Mouse (Mus musculus) heart, embryonic 14.5 days (tissue): ENCODE data around the gene Arhgap42. TPM values are rescaled to one million over a fixed set of nuclear protein-coding genes. Genes with fewer than 3 reads are reported as not detected.

Source experiments
- ATAC-seq: fragments of 200-750 bp; cut with Nextera tagmentation; 2 replicates; pipeline ENCODE4 v1.8.0; 2017; ENCODE audit warnings: low read depth, moderate TSS enrichment; ENCODE audit not compliant: insufficient number of reproducible peaks, insufficient read depth, low FRiP score
- H3K27ac ChIP-seq, 2 experiments: fragments of 200-500 bp in 1 of 2; fragments of 300-500 bp in 1 of 2; sonication (generic) in 1 of 2; replicated peaks in 1 of 2; 2 replicates each; pipeline ENCODE4 v1.5.1; 2012 to 2014; ENCODE audit warnings: low read depth in 2 of 2, low read length in 2 of 2, control low read depth in 1 of 2, mild to moderate bottlenecking in 1 of 2, mixed read lengths in 1 of 2; ENCODE audit not compliant: control insufficient read depth in 1 of 2, insufficient read depth in 1 of 2
- H3K27me3 ChIP-seq: fragments of 300-500 bp; sonication (generic); 2 replicates; pipeline ENCODE4 v1.6.1; 2014; ENCODE audit warnings: mild to moderate bottlenecking, low read length, control low read depth; ENCODE audit not compliant: control insufficient read depth, insufficient read depth
- H3K36me3 ChIP-seq: fragments of 300-500 bp; sonication (generic); 2 replicates; pipeline ENCODE4 v1.6.1; 2014; ENCODE audit warnings: mild to moderate bottlenecking, control low read depth, low read length, mixed read lengths; ENCODE audit not compliant: control insufficient read depth, insufficient read depth
- H3K4me1 ChIP-seq, 2 experiments: fragments of 200-500 bp in 1 of 2; fragments of 300-500 bp in 1 of 2; sonication (generic) in 1 of 2; 2 replicates each; pipeline ENCODE4 v1.6.1; 2012 to 2014; ENCODE audit warnings: low read length in 2 of 2, control low read depth in 1 of 2, mixed read lengths in 1 of 2; ENCODE audit not compliant: control insufficient read depth in 2 of 2, insufficient read depth in 2 of 2
- H3K4me2 ChIP-seq: fragments of 300-500 bp; sonication (generic); 2 replicates; pipeline ENCODE4 v1.6.1; 2014; ENCODE audit warnings: mild to moderate bottlenecking, low read length
- H3K4me3 ChIP-seq, 2 experiments: fragments of 200-500 bp in 1 of 2; fragments of 300-500 bp in 1 of 2; sonication (generic) in 1 of 2; 2 replicates each; pipeline ENCODE4 v1.5.1; 2012 to 2014; ENCODE audit warnings: low read length in 2 of 2, mild to moderate bottlenecking in 2 of 2, control low read depth in 1 of 2, low read depth in 1 of 2, moderate library complexity in 1 of 2; ENCODE audit not compliant: control insufficient read depth in 1 of 2, insufficient read depth in 1 of 2
- H3K9ac ChIP-seq: fragments of 300-500 bp; sonication (generic); 2 replicates; pipeline ENCODE4 v1.6.1; 2014; ENCODE audit warnings: mild to moderate bottlenecking, low read length
- H3K9me3 ChIP-seq: fragments of 300-500 bp; sonication (generic); 2 replicates; pipeline ENCODE4 v1.6.1; 2016; ENCODE audit warnings: low read length, control low read depth; ENCODE audit not compliant: control insufficient read depth
- WGBS: fragments of 180-500 bp; shearing (Covaris S2); extraction: QIAGEN DNeasy Blood & Tissue Kit; methylation state at CpG from one replicate; pipeline ENCODE4 v1.1.7; 2014; 5-methylcytosine and 5-hydroxymethylcytosine counted together
- polyA plus RNA-seq: library from polyadenylated mRNA; unstranded; fragments of >200 nt; fragmentation: Nextera tagmentation; extraction: Ambion mirVana; gene quantifications from 2 replicates; pipeline ENCODE4 v1.2.1, GENCODE M21; 2014

The Arhgap42 gene
- polyA plus RNA-seq, 1 experiment from 2014 or later = 14.8 TPM

- Histone ChIP-seq H3K4me2 (no peak overlapping the region), H3K4me3 (no peak overlapping the region), H3K9me3 (no peaks in the 10 kb centered on the region), H3K27me3 (no peaks in the 10 kb centered on the region), H3K4me1 (no peaks in the 10 kb centered on the region), H3K27ac (no peak overlapping the region), H3K9ac (no peak overlapping the region), H3K36me3 (peaks cover 6% of the 10 kb centered on the region; the same call in 1 of the 2 replicates)
- no peak for ATAC-seq
Measured at GRCm38 (mm10) chr9:9001170-9001569, 237.7 kb downstream of the Arhgap42 start.

DNA sequence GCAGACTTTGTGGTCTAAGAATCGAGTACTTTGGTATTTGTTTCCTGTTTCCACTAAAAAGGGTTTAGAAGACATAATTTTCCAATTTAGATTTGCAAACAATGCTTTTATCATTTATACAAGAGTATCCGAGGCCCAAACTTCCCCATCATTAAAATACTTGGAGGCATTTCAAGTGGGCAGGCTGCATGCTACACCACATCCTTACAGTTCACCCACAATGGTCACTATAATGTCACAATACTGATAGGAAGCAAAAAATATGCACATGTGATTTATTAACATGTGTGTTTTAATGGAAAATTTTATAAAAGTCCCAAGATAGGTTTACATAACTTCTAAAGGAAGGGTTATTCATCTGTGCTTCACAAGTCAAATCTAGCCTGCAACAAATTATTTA lies 242.4 kb downstream of the Arhgap42 start:
- WGBS = 66% methylated on average over 2 of the region's 2 CpGs
- no peak overlapping the region for H3K27ac ChIP-seq
- no peaks in the 10 kb centered on the region for H3K4me1 ChIP-seq
- no peak overlapping the region for H3K4me3 ChIP-seq
- no peaks in the 10 kb centered on the region for H3K27me3 ChIP-seq
- H3K9me3 ChIP-seq = no peaks in the 10 kb centered on the region
- H3K9ac ChIP-seq = no peak overlapping the region
- no peak for ATAC-seq
- H3K36me3 ChIP-seq = no peaks in the 10 kb centered on the region
- H3K4me2 ChIP-seq = no peak overlapping the region

DNA sequence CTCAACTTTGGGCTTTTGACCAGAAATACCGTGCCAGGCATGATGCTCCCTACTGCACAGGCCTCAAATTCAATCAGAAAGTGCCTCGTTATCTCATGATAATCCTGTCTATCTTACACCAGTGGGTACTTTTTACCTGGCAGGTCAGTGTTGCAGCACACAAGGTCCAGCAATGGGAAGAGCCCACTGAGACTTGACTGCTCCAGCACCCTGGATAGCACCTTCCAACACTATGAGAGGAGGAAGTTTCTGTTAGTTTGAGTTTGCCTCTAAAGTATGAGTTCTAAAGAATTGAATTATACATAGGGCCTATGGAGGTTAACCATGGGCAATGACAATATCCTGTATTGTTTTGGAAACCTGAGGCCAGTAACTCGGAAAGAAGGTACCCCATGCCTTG lies 256.6 kb downstream of the Arhgap42 start:
- no peaks in the 10 kb centered on the region for H3K4me1 ChIP-seq
- 64% methylated on average over 3 of the region's 3 CpGs for WGBS
- no peaks in the 10 kb centered on the region for H3K9me3 ChIP-seq
- H3K36me3 ChIP-seq = no peaks in the 10 kb centered on the region
- H3K9ac ChIP-seq = no peak overlapping the region
- ATAC-seq = no peak
- H3K27ac ChIP-seq = no peak overlapping the region
- no peak overlapping the region for H3K4me3 ChIP-seq
- no peaks in the 10 kb centered on the region for H3K27me3 ChIP-seq
- H3K4me2 ChIP-seq = no peak overlapping the region

DNA sequence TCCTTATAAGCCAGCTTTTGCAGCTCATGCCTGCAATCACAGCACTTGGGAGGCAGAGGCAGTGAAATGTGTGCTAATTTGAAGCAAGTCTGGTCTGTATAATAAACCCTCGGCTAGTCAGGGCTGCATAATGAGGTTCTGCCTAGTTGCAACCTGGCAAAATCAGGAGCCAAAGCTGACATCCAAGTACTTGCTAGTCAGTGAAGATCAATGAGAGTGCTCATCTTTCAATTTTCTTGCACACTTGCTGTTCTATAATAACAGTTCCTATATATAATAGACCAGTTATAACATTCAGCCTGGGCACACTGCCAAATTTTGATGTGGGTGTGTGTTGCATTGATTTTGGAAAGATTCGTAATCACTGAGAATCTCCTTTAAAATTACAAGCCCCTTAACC lies 261.1 kb downstream of the Arhgap42 start:
- H3K27ac ChIP-seq = no peak overlapping the region
- H3K27me3 ChIP-seq = no peaks in the 10 kb centered on the region
- 60% methylated on average over 2 of the region's 2 CpGs for WGBS
- no peak overlapping the region for H3K9ac ChIP-seq
- no peak overlapping the region for H3K4me2 ChIP-seq
- no peak overlapping the region for H3K4me3 ChIP-seq
- H3K36me3 ChIP-seq = no peaks in the 10 kb centered on the region
- no peak for ATAC-seq
- no peaks in the 10 kb centered on the region for H3K9me3 ChIP-seq
- no peaks in the 10 kb centered on the region for H3K4me1 ChIP-seq

DNA sequence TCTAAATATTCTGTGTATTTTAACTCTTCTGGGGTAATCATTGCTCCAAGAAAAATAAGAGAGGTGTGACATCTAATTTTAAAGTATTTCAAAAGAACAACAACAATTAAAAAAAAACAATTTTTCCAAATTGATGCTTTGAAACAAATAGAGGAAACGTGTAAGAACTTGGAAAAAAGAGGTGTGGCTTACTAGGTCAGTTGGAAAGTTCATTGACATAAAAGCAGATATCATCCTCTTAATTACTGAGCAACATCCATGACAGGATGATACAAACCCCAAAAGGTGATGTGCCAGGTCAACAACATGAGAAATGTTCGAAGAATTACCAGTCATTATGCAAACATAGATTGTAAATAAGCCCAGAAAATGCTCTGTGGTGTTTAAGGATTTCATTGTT lies 267.4 kb downstream of the Arhgap42 start, which contains the start of gene Gm16485:
Gm16485 (plus strand) TSS at position 301 of the 400 bp plus-strand sequence.
- no peaks in the 10 kb centered on the region for H3K36me3 ChIP-seq
- no peak within 1 kb of the TSS for H3K27ac ChIP-seq
- H3K4me1 ChIP-seq = no peaks in the 10 kb centered on the region
- no peaks in the 10 kb centered on the region for H3K9me3 ChIP-seq
- no peak within 1 kb of the TSS for H3K9ac ChIP-seq
- ATAC-seq = no peak
- H3K27me3 ChIP-seq = no peaks in the 10 kb centered on the region
- no peak within 1 kb of the TSS for H3K4me3 ChIP-seq
- H3K4me2 ChIP-seq = no peak within 1 kb of the TSS
- WGBS = 64% methylated on average over 2 of the region's 2 CpGs

GRCm38 (mm10) chr9:8970240-8970639 lies 268.7 kb downstream of the Arhgap42 start:
- Histone ChIP-seq H3K4me3 (no peak overlapping the region), H3K36me3 (no peaks in the 10 kb centered on the region), H3K27me3 (no peaks in the 10 kb centered on the region), H3K9me3 (no peaks in the 10 kb centered on the region), H3K4me2 (no peak overlapping the region), H3K4me1 (no peaks in the 10 kb centered on the region), H3K9ac (no peak overlapping the region), H3K27ac (no peak overlapping the region)
- 58% methylated on average over 7 of the region's 7 CpGs for WGBS
- ATAC-seq = no peak

DNA sequence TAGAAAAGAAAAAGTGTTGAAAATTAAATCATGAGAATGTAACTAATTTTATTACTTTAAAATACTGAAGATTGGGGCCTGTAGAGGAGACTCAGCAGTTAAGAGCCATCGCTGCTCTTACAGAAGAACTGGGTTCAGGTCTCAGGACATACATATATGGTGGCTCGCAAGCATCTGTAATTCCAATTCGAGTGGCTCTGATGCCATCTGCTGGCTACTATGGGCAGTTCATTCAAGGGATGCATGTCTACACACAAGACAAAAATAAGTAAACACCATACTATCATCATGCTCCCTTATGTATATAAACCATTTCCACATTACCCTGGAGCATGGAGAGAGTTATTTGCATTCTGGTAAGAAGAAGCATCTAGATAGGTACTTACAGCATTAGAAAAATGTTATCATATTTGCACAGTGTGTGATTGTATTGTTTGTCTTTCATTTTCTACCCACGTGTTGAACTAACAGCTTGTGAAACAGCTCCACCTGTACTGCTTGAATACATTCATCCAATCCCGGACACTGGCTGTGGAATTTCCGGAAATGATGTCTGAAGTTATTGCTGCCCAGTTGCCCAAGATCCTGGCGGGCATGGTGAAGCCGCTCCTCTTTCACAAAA lies 274.3 kb downstream of the Arhgap42 start:
- Histone ChIP-seq H3K27me3 (no peaks in the 10 kb centered on the region), H3K36me3 (no peaks in the 10 kb centered on the region), H3K4me3 (no peak overlapping the region), H3K4me1 (no peaks in the 10 kb centered on the region), H3K4me2 (no peak overlapping the region), H3K9ac (no peak overlapping the region), H3K27ac (no peak overlapping the region), H3K9me3 (no peaks in the 10 kb centered on the region)
- 55% methylated on average over 8 of the region's 8 CpGs for WGBS
- ATAC-seq = no peak

DNA sequence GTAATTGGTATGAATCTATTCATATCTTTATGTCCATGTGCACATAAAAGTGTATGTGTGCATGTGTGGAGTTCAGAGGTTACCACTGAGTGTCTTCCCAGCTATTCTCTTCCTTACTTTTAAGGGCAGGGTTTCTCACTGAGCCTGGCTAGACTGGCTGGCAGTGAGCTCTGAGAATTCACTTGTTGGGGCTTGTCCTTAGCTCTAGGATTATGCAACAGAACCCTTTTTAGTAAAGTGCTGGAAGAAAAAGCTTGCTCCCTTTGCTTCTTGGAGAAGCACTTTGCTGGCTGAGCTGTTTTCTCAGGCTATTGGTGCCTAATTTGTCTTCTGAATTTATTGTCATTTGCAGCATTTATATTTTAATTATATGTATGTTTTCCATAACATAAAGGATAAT lies 285.6 kb downstream of the Arhgap42 start:
- ATAC-seq = no peak
- Histone ChIP-seq H3K9ac (no peak overlapping the region), H3K27ac (no peak overlapping the region), H3K4me3 (no peak overlapping the region), H3K27me3 (no peaks in the 10 kb centered on the region), H3K36me3 (no peaks in the 10 kb centered on the region), H3K4me1 (no peaks in the 10 kb centered on the region), H3K9me3 (no peaks in the 10 kb centered on the region), H3K4me2 (no peak overlapping the region)
